Mouse (Mus musculus): ENCODE measurements around the gene Marco.

DNA sequence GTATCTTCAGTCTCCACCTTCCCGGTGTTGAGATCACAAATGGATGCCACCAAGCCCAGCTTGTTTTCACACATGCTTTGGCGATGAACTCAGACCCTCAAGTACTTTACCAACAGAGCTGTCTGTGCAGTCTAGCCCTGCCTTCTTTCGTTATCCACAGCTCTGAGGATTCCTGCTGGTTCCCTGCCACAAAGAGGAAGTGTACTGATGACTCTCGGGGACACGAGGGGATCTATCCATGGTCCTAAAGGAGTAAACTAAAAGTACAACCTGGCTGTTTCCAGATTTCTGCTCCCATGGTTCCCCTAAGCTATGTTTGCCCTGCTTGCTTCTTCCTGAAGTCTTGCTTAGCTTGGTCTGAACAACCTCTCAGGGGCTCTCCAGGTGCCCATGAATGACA, 23.9 kb downstream of the Marco start:
- TF ChIP-seq POLR2A (IDR thresholded peaks at IDR 0.05; ENCODE audit: borderline replicate concordance, low read depth, low read length) = no peak
- TF ChIP-seq CTCF (IDR thresholded peaks at IDR 0.05; ENCODE audit: low read depth, low read length) = no peak
